Mouse (Mus musculus) lung, adult 2 months (tissue): ENCODE results near the gene Robo1. TPM values are rescaled to one million over a fixed set of nuclear protein-coding genes. Genes with fewer than 3 reads are reported as not detected.

ENCODE experiments used
- DNase-seq: peaks from one replicate; pipeline ENCODE4 v3.0.0; 2022
- H3K4me1 ChIP-seq: fragments of 200-500 bp; 2 replicates; pipeline ENCODE4 v1.6.1; 2011; ENCODE audit warnings: low read length; ENCODE audit not compliant: control insufficient read depth, insufficient read depth
- H3K4me3 ChIP-seq: fragments of 200-500 bp; replicated peaks from 2 replicates; pipeline ENCODE3; 2011; ENCODE audit warnings: low read depth, mild to moderate bottlenecking, control low read depth, low read length; ENCODE audit errors: extremely low read depth
- CTCF ChIP-seq: fragments of 200-500 bp; IDR thresholded peaks from 2 replicates; pipeline ENCODE4 v1.5.1; 2011; ENCODE audit warnings: mild to moderate bottlenecking, low read length, control low read depth; ENCODE audit not compliant: insufficient read depth
- POLR2A ChIP-seq: fragments of 200-500 bp; IDR thresholded peaks from 2 replicates; pipeline ENCODE4 v1.6.1; 2011; ENCODE audit warnings: low read depth, mild to moderate bottlenecking, control low read depth, low read length, borderline replicate concordance; ENCODE audit errors: extremely low read depth
- WGBS: fragments of 180-500 bp; shearing (Covaris S2); methylation state at CpG from one replicate; pipeline ENCODE4 v1.1.7; 2018; 5-methylcytosine and 5-hydroxymethylcytosine counted together
- polyA plus RNA-seq: library from polyadenylated mRNA; depleted of rRNA; stranded (reverse); fragments of >200 nt; gene quantifications from 2 replicates; pipeline ENCODE4 v1.2.3, GENCODE M21; 2012

The Robo1 gene
- polyA plus RNA-seq, 1 experiment, result 8.3 TPM

GRCm38 (mm10) chr16:73083077-73083476, 775.0 kb downstream of the Robo1 start:
- no peak for DNase-seq
- Histone ChIP-seq H3K4me3 (no peak overlapping the region), H3K4me1 (no peaks in the 10 kb centered on the region)
- no peak for TF ChIP-seq POLR2A
- no peak for TF ChIP-seq CTCF
- 93% methylated on average over 2 of the region's 2 CpGs for WGBS
